Mouse (Mus musculus) lung, postnatal 4 days (tissue): ENCODE data around the gene Gnpat.

Experiments
- DNase-seq, 2 experiments: peaks; one replicate each; pipeline ENCODE4 v3.0.0; 2021

The Gnpat gene

GRCm38 (mm10) chr8:124909936-124910335 is 47.1 kb downstream of the Gnpat start:
- DNase-seq: no peak

- DNase-seq: no peak
These were observed 47.5 kb downstream of the Gnpat start for GRCm38 (mm10) chr8:124910349-124910748.

- DNase-seq: no peak
These were observed 49.4 kb downstream of the Gnpat start for GRCm38 (mm10) chr8:124911938-124912872.

- no peak for DNase-seq
These were observed 51.2 kb downstream of the Gnpat start for GRCm38 (mm10) chr8:124914061-124914460.

GRCm38 (mm10) chr8:124917741-124918484 is 55.1 kb downstream of the Gnpat start:
- DNase-seq: no peak

- DNase-seq: peak; percentile 34 to 50
These were observed 58.8 kb downstream of the Gnpat start for GRCm38 (mm10) chr8:124921369-124922279.

GRCm38 (mm10) chr8:124922490-124923089 is 59.8 kb downstream of the Gnpat start:
- DNase-seq: no peak

- no peak for DNase-seq
These were observed 61.3 kb downstream of the Gnpat start for GRCm38 (mm10) chr8:124923971-124924652.

- no peak for DNase-seq
These were observed 62.9 kb downstream of the Gnpat start for GRCm38 (mm10) chr8:124925544-124926266.

GRCm38 (mm10) chr8:124926351-124926771 is 63.5 kb downstream of the Gnpat start:
- DNase-seq: peak; percentile 73 to 87

GRCm38 (mm10) chr8:124929006-124929405 is 66.2 kb downstream of the Gnpat start:
- no peak for DNase-seq

- DNase-seq: no peak
These were observed 67.3 kb downstream of the Gnpat start for GRCm38 (mm10) chr8:124930086-124930485.

GRCm38 (mm10) chr8:124930649-124931048 is 67.8 kb downstream of the Gnpat start:
- no peak for DNase-seq

GRCm38 (mm10) chr8:124932435-124932834 is 69.6 kb downstream of the Gnpat start:
- no peak for DNase-seq

- peak in 1 of 2 experiments; percentile 31 for DNase-seq
These were observed 72.3 kb downstream of the Gnpat start for GRCm38 (mm10) chr8:124935116-124935515.

- DNase-seq: no peak
These were observed 73.9 kb downstream of the Gnpat start for GRCm38 (mm10) chr8:124936699-124937098.

- no peak for DNase-seq
These were observed 74.5 kb downstream of the Gnpat start for GRCm38 (mm10) chr8:124937293-124937692.
